Mouse (Mus musculus) layer of hippocampus, adult 8-10 months (tissue): ENCODE measurements around the gene Unc5c. TPM values are rescaled to one million over a fixed set of nuclear protein-coding genes. Genes with fewer than 3 reads are reported as not detected.

Source experiments
- DNase-seq, 2 experiments: peaks; one replicate each; pipeline ENCODE4 v3.0.0; 2022; ENCODE audit warnings: low spot score in 2 of 2
- total RNA-seq, 4 experiments: library from RNA; stranded (reverse); gene quantifications; 2 replicates each; pipeline ENCODE4 v1.2.4; 2022

Gene Unc5c
- total RNA-seq, 4 experiments from 2014 or later: 43.6 to 54.1 (median 48.0) TPM

- no peak for DNase-seq
These were observed 344.6 kb downstream of the Unc5c start for GRCm38 (mm10) chr3:141809581-141809980.

DNA sequence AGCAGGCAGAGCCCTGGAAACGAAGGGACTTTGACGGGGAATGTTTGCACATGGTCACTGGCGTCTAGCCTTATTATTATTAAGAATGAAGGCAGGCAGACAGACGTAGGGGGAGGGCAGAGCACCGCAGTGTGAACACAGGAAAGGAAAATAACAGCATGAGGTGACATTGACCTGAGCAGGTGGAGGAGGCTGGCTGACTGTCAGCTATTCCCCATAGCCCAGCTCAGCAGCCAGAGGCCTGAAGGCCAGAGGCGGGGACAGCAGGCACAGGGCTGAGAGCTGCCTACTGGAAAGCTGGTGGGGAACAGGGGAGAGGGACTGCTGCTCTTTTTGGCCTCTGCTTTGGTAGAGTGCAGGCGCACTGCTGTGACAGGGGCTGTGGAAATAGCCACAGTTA is 345.9 kb downstream of the Unc5c start:
- no peak for DNase-seq

DNA sequence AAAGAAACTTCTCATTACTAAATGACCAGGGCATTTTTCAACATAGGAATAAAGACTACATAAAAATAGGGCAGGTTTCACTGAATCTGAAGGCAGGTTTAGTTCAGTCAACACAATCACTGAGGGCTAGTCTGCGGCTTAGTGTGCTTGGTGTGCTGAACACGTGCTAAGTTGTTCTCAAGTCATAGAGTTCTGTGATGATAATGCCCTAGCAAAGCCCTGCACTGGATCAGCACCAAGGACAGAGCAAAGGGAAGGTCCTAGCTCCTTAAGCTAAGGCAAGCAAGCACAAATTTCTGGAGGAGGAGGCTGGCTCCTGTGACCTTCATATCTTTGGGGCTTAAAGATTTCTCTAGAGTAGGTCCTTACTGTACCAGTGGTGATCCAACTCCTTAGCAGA is 346.3 kb downstream of the Unc5c start:
- DNase-seq: no peak

GRCm38 (mm10) chr3:141814776-141815175 is 349.8 kb downstream of the Unc5c start:
- DNase-seq: no peak

DNA sequence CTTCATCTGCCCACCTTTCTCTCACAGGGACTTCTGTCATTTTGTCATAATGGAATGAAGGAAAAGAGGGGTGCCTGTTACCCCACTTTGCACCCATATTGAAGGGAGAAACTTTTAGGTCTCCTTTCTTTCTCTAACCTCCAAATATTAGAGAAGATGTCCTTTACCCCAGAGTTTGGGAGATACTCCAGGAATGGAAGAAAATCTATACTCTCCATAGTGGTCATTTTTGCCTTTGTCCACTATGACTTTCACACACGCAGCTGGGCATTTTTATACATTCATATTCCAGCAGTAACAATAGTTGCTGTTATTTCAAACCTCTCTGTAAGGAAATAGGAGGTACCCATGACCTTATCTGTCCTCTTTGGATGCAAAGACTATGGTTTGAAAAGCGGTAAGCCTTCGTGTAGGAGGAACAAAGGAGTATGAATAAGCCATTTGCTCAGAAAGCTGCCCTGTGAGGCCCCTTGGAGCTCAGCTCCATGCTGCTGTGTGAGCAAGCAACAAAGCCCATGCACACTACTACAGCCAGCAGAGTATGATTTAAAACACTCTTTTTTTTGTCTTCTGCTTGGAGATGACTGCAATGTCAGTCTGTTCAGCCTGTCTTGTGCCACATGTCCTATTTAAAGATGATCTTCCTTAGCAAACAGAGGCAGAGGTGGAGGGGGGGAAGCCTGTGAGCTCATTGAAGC is 353.7 kb downstream of the Unc5c start:
- DNase-seq: no peak

DNA sequence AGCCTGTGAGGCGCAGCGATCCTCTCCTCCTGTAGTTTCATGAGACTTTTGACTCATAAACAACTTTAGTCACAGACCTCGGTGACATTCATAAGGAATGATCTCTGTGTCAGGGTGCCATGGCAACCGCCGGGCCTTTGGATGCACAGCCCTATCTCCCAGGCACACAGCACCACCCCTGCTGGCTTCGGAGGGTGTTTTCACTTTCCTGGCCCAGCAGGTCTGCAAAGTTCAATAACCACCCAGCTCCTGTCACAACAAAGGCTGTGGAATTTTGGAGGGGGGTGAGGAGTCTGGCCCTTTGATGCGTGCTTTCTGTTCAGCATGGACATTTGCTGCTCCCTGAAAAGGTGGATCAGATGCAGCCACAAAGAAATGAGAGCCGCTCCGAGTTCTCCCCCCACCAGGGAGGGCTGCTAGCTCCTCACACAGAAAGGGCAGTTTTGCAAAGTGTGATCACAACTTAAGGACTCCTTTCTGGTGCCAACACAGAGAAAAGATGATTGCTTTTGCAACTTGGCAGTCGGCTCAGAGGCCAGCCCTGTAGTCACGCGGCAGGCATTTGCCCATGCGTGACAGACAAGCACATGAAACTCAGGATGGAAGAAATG is 354.4 kb downstream of the Unc5c start:
- peak in 1 of 2 experiments; percentile 28 for DNase-seq

GRCm38 (mm10) chr3:141828301-141828700 is 363.3 kb downstream of the Unc5c start:
- no peak for DNase-seq

DNA sequence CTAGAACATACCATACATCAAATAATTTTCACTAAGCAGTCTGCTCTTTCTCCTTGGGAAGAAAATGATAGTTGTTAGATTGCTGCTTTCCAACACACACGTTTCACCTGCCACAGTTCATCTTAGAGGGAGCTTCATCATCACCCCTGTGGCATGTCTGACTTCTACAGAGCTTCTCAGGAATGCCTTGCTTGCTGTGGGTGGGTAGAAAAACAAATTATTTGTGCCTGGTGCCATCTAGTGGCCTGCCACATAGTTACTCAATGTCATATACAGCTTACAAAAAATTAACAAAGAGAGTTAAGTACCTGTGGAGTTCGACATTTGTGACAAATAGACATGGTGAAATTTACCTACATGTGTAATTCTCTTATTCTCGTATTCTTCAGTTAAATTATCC is 366.1 kb downstream of the Unc5c start:
- DNase-seq: peak; percentile 52 to 81

DNA sequence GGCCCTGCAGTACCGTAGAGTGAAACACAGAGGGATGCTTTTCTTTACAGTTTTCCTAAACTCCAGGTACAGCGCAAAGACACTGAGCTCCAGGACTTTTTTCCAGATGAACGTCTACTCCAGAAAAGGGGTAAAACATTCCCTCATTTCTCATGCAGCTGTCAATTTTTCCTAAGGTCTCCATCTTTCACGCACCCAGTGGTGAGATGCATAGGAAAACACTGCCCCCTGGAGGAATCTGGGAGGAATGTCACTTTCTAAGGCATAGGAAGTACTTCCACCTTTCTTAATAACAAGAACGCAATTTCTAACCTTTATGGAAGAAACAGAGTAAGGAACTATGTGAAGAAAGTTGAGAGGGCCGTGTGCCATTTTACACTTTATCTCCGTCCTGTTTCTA is 373.8 kb downstream of the Unc5c start:
- peak in 1 of 2 experiments; percentile 32 for DNase-seq

DNA sequence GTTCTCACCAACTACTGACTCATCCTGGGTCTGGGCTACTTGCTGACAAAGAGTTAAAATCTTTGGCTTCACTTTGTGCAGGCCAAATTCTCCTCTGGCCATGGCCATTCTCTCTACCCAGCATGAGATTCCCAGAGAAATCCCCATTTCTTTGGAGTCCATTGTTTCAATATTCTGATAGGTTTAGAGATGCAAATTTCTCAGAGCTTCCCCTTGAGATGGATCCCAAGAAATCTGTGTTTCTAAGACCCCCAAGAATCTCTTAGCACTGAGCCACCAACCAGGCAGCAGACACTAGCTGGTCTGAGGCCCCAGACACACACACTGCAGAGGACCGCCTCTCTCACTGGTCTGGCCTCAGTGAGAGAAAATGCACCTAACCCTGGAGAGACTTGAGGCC is 384.2 kb downstream of the Unc5c start:
- no peak for DNase-seq

DNA sequence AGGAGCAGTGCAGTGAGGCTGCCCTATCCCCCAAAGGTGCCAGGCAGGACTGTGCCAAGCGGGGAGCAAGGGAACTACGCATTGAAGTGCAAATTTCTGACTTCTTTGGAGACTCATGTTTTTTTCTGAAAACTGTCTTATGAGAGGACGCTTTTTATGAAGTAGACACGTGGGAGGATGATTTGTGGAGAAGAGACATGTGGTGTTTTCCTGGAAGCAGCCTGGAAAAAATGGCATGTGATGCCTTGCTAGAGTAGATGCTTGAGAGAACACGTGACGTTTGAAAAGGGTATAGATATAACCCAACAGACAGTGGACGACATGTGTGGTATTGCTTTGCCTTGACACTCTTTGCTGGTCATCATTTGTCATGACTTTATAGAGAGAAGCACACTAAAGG is 385.1 kb downstream of the Unc5c start:
- no peak for DNase-seq

DNA sequence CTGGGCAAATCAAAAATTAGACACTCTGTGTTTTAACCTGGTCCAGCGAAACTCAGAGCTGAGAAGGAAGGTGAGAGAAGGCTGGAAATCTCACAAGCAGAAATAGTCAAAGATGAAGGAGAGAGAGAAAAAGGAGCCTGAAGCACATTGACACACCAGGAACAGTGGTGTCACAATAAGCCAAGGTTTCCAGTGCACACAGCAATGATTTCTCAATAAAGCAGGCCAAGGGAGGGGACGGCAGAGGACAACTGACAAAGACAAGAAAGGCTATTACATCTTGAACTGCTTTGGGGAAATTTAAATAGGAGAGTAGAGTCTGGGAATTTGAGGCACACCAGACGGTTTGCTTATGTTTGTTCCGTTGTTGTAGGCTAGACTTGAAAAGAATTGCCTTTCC is 389.3 kb downstream of the Unc5c start:
- no peak for DNase-seq

DNA sequence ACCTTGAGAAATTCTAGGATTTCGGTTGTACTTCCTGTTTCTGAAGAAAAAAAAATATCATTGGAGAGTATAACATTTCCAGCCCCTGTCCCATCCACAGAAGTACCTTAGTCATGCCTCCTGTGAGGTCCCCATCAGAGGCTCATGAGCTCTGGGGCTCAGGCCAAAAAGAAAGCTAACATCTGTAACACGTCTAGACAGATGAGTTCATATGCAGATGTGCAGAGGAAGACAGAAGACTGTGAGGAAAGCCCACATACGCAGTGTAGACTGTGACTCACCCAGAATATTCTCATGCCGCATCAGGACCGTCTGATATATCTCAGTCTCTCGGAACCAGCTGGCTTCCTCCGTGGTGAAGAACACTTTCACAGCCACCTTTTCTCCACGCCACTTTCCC is 392.1 kb downstream of the Unc5c start:
- DNase-seq: no peak

- peak in 1 of 2 experiments; percentile 46 for DNase-seq
These were observed 397.9 kb downstream of the Unc5c start for GRCm38 (mm10) chr3:141862816-141863461.

DNA sequence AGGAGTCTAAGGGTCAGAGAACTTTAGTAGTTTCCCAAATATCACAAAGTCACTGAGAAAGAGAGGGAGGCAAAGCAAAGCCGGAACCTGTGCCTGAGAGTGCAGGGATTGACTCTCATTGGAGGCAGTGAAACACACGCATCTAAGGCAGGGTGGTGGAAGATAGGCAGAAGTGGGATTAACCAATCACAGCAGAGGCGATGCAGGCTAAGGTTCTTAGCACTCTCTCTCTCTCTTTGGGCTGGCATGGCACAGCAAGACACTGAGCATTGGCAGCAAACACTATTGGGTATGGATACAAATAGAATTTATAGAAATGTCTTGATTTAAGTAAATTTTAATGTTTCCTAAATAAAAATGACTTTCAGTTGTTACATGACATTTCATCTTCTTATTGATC is 406.8 kb downstream of the Unc5c start:
- DNase-seq: no peak

DNA sequence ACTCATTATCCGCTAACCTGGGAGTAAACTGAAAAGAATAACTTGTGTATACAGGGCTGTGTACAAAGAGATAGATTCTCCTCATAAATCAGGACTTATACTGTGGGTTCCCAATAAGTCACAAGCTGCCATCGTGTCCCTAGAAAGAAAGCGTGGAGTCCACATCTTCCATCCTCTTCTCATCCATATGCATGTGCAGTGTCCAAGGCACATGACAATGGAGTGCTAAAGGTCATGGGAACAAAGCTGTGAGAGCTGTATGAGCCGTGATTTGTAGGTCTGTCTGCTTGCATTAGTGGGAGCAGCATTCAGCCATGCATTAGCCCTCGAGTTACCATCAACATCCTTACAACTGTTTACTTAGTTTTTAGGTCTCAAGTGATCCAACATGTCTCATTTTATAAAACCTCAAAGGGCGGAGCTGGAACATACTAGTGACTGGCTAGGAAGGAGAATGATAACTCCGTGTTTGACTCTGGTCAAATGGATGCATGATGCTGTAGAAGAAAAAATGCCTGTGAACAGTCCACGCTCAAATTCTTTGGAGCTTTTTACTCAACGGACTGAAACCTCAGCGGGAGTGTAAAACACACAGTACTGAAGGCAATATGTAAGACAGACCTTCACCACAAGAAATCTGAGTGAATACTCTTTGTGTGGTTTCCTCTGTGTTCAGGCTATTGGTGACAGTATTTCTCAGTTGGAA is 407.5 kb downstream of the Unc5c start:
- DNase-seq: no peak

- no peak for DNase-seq
These were observed 417.5 kb downstream of the Unc5c start for GRCm38 (mm10) chr3:141882496-141882895.

DNA sequence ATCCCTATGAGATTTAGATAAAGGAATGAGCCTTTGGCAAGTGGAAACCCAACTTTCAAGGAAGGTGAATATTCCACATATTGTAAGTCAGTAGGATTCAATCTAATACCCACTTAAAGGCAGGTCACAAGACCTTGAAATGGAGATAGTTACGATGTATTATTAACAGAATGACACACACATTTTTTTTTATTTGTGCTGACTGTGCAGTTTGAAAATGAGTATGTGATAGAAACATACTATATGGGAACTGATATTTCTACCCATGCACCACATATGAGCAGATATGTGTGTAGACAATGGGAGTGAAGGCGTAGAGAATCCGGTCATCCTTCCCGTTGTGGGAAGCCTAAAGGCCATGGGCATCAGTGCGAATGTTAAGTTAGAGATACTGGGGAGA is 419.2 kb downstream of the Unc5c start:
- DNase-seq: no peak
